Mouse (Mus musculus) heart, embryonic 14.5 days (tissue): ENCODE data around the gene Tgfbr3. TPM values are rescaled to one million over a fixed set of nuclear protein-coding genes. Genes with fewer than 3 reads are reported as not detected.

Source experiments
- ATAC-seq: fragments of 200-750 bp; cut with Nextera tagmentation; 2 replicates; pipeline ENCODE4 v1.8.0; 2017; ENCODE audit warnings: low read depth, moderate TSS enrichment; ENCODE audit not compliant: insufficient number of reproducible peaks, insufficient read depth, low FRiP score
- H3K27ac ChIP-seq, 2 experiments: fragments of 200-500 bp in 1 of 2; fragments of 300-500 bp in 1 of 2; sonication (generic) in 1 of 2; replicated peaks in 1 of 2; 2 replicates each; pipeline ENCODE4 v1.5.1; 2012 to 2014; ENCODE audit warnings: low read depth in 2 of 2, low read length in 2 of 2, control low read depth in 1 of 2, mild to moderate bottlenecking in 1 of 2, mixed read lengths in 1 of 2; ENCODE audit not compliant: control insufficient read depth in 1 of 2, insufficient read depth in 1 of 2
- H3K27me3 ChIP-seq: fragments of 300-500 bp; sonication (generic); 2 replicates; pipeline ENCODE4 v1.6.1; 2014; ENCODE audit warnings: mild to moderate bottlenecking, low read length, control low read depth; ENCODE audit not compliant: control insufficient read depth, insufficient read depth
- H3K36me3 ChIP-seq: fragments of 300-500 bp; sonication (generic); 2 replicates; pipeline ENCODE4 v1.6.1; 2014; ENCODE audit warnings: mild to moderate bottlenecking, control low read depth, low read length, mixed read lengths; ENCODE audit not compliant: control insufficient read depth, insufficient read depth
- H3K4me1 ChIP-seq, 2 experiments: fragments of 200-500 bp in 1 of 2; fragments of 300-500 bp in 1 of 2; sonication (generic) in 1 of 2; 2 replicates each; pipeline ENCODE4 v1.6.1; 2012 to 2014; ENCODE audit warnings: low read length in 2 of 2, control low read depth in 1 of 2, mixed read lengths in 1 of 2; ENCODE audit not compliant: control insufficient read depth in 2 of 2, insufficient read depth in 2 of 2
- H3K4me2 ChIP-seq: fragments of 300-500 bp; sonication (generic); 2 replicates; pipeline ENCODE4 v1.6.1; 2014; ENCODE audit warnings: mild to moderate bottlenecking, low read length
- H3K4me3 ChIP-seq, 2 experiments: fragments of 200-500 bp in 1 of 2; fragments of 300-500 bp in 1 of 2; sonication (generic) in 1 of 2; 2 replicates each; pipeline ENCODE4 v1.5.1; 2012 to 2014; ENCODE audit warnings: low read length in 2 of 2, mild to moderate bottlenecking in 2 of 2, control low read depth in 1 of 2, low read depth in 1 of 2, moderate library complexity in 1 of 2; ENCODE audit not compliant: control insufficient read depth in 1 of 2, insufficient read depth in 1 of 2
- H3K9ac ChIP-seq: fragments of 300-500 bp; sonication (generic); 2 replicates; pipeline ENCODE4 v1.6.1; 2014; ENCODE audit warnings: mild to moderate bottlenecking, low read length
- H3K9me3 ChIP-seq: fragments of 300-500 bp; sonication (generic); 2 replicates; pipeline ENCODE4 v1.6.1; 2016; ENCODE audit warnings: low read length, control low read depth; ENCODE audit not compliant: control insufficient read depth
- WGBS: fragments of 180-500 bp; shearing (Covaris S2); extraction: QIAGEN DNeasy Blood & Tissue Kit; methylation state at CpG from one replicate; pipeline ENCODE4 v1.1.7; 2014; 5-methylcytosine and 5-hydroxymethylcytosine counted together
- polyA plus RNA-seq: library from polyadenylated mRNA; unstranded; fragments of >200 nt; fragmentation: Nextera tagmentation; extraction: Ambion mirVana; gene quantifications from 2 replicates; pipeline ENCODE4 v1.2.1, GENCODE M21; 2014

The Tgfbr3 gene
- polyA plus RNA-seq, 1 experiment from 2014 or later = 24.1 TPM

- no peaks in the 10 kb centered on the region for H3K27me3 ChIP-seq
- H3K9ac ChIP-seq = no peak overlapping the region
- no peak for ATAC-seq
- no peak overlapping the region for H3K4me3 ChIP-seq
- H3K9me3 ChIP-seq = no peaks in the 10 kb centered on the region
- H3K4me1 ChIP-seq = peaks cover 12 to 26% of the 10 kb centered on the region in 2 experiments
- H3K36me3 ChIP-seq = no peaks in the 10 kb centered on the region
- H3K27ac ChIP-seq = no peak overlapping the region
- WGBS = 79% methylated on average over 3 of the region's 3 CpGs
- no peak overlapping the region for H3K4me2 ChIP-seq
These were observed 207.4 kb downstream of the Tgfbr3 start for GRCm38 (mm10) chr5:107082011-107082410.

GRCm38 (mm10) chr5:107080986-107081624 is 208.3 kb downstream of the Tgfbr3 start:
- no peak overlapping the region for H3K4me2 ChIP-seq
- peak; percentile 40; the same call in 1 of the 2 replicates for ATAC-seq
- 58% methylated on average over 12 of the region's 12 CpGs for WGBS

GRCm38 (mm10) chr5:107079920-107080319 is 209.5 kb downstream of the Tgfbr3 start:
- no peak overlapping the region for H3K9ac ChIP-seq
- peak overlapping the region; percentile 14 to 60; a peak in 3 of 4 replicates for H3K27ac ChIP-seq
- peaks cover 17 to 30% of the 10 kb centered on the region in 2 experiments for H3K4me1 ChIP-seq

More at GRCm38 (mm10) chr5:107080986-107081624, 208.3 kb downstream of the Tgfbr3 start:
- no peaks in the 10 kb centered on the region for H3K36me3 ChIP-seq
- H3K4me1 ChIP-seq = peaks cover 12 to 22% of the 10 kb centered on the region in 2 experiments
- no peaks in the 10 kb centered on the region for H3K27me3 ChIP-seq
- H3K4me3 ChIP-seq = no peak overlapping the region
- peak overlapping the region; percentile 46 to 60 for H3K27ac ChIP-seq
- H3K9ac ChIP-seq = no peak overlapping the region
- H3K9me3 ChIP-seq = no peaks in the 10 kb centered on the region

GRCm38 (mm10) chr5:107079146-107079638 is 210.2 kb downstream of the Tgfbr3 start:
- Histone ChIP-seq H3K9ac (no peak overlapping the region), H3K4me3 (no peak overlapping the region), H3K9me3 (no peaks in the 10 kb centered on the region), H3K4me2 (no peak overlapping the region), H3K27ac (peak overlapping the region; percentile 15 to 60), H3K36me3 (no peaks in the 10 kb centered on the region), H3K27me3 (no peaks in the 10 kb centered on the region), H3K4me1 (peaks cover 19 to 30% of the 10 kb centered on the region in 2 experiments)
- 0 out of 2 replicates have a peak, but pooled peaks have one; percentile 44 for ATAC-seq
- WGBS = 47% methylated on average over 11 of the region's 11 CpGs

More at GRCm38 (mm10) chr5:107079920-107080319, 209.5 kb downstream of the Tgfbr3 start:
- 62% methylated on average over 8 of the region's 8 CpGs for WGBS
- no peaks in the 10 kb centered on the region for H3K36me3 ChIP-seq
- no peaks in the 10 kb centered on the region for H3K27me3 ChIP-seq
- no peaks in the 10 kb centered on the region for H3K9me3 ChIP-seq
- ATAC-seq = no peak
- no peak overlapping the region for H3K4me3 ChIP-seq
- H3K4me2 ChIP-seq = no peak overlapping the region

- H3K27ac ChIP-seq = no peak overlapping the region
- ATAC-seq = no peak
- WGBS = 95% methylated on average over 3 of the region's 3 CpGs
These were observed 211.1 kb downstream of the Tgfbr3 start for GRCm38 (mm10) chr5:107078361-107078760.

GRCm38 (mm10) chr5:107077900-107078299 is 211.5 kb downstream of the Tgfbr3 start:
- Histone ChIP-seq H3K36me3 (no peaks in the 10 kb centered on the region), H3K4me2 (no peak overlapping the region), H3K4me3 (no peak overlapping the region), H3K9ac (no peak overlapping the region), H3K4me1 (peaks cover 19 to 37% of the 10 kb centered on the region in 2 experiments), H3K9me3 (no peaks in the 10 kb centered on the region), H3K27ac (no peak overlapping the region), H3K27me3 (no peaks in the 10 kb centered on the region)
- WGBS = 91% methylated on average over 7 of the region's 7 CpGs
- no peak for ATAC-seq

More at GRCm38 (mm10) chr5:107078361-107078760, 211.1 kb downstream of the Tgfbr3 start:
- no peak overlapping the region for H3K9ac ChIP-seq
- no peaks in the 10 kb centered on the region for H3K36me3 ChIP-seq
- peaks cover 19 to 37% of the 10 kb centered on the region in 2 experiments for H3K4me1 ChIP-seq
- no peaks in the 10 kb centered on the region for H3K9me3 ChIP-seq
- H3K27me3 ChIP-seq = no peaks in the 10 kb centered on the region
- H3K4me3 ChIP-seq = no peak overlapping the region
- H3K4me2 ChIP-seq = no peak overlapping the region

- H3K4me1 ChIP-seq = peaks cover 15 to 38% of the 10 kb centered on the region in 2 experiments
- H3K27ac ChIP-seq = peak overlapping the region; percentile 50 to 64
- no peak overlapping the region for H3K9ac ChIP-seq
- H3K4me3 ChIP-seq = no peak overlapping the region
- no peaks in the 10 kb centered on the region for H3K9me3 ChIP-seq
- ATAC-seq = no peak
- no peaks in the 10 kb centered on the region for H3K27me3 ChIP-seq
- WGBS = 66% methylated on average over 13 of the region's 13 CpGs
- H3K36me3 ChIP-seq = no peaks in the 10 kb centered on the region
- H3K4me2 ChIP-seq = no peak overlapping the region
These were observed 214.3 kb downstream of the Tgfbr3 start for GRCm38 (mm10) chr5:107074980-107075583.
